Mouse (Mus musculus): ENCODE data around the gene Dag1.
"Not testable (repeated sequence)": the region's sequence is repeated elsewhere in the genome, so short reads cannot be mapped to it uniquely, and the experiment has no call there.

The Dag1 gene

DNA sequence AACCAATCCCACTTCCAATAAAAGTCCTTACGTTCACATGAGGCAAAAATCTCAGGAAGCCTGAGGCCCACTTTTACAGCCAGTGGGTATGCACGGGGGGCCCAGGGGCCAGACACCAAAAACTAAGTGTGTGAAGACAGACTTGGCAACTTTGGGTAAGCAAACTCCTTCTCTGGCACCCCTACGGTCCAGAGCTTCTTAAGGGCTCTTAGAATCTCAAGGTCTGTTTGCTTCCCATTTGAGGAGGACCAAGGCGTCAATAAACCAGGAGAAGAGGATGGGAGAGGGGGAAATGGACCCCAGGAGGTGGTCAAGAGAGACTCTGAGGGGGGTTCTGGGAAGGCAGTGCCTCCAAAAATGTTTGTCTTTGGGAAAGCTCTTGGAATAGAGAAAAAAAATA lies 9.7 kb upstream of the Dag1 start:
- no peak for DNase-seq

DNA sequence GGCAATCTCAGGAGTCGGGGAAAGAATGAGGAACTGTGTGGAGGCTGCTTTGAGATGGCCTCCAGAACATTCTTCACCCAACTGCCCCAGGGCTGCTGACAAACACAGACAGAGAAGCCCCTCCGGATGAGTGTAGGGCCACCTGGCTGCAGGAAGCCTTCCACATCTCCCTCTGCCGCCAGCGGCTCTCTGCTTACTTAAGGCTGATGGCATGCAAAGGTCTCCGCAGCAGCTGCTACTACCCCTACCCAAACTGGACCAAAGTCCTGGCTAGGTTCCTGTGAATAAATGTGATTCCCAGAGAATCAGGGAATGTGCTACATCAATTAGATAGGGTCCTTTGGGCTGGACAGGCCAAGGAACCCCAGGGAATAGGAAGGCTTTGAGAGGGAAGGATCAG lies 8.9 kb upstream of the Dag1 start:
- DNase-seq: no peak

GRCm38 (mm10) chr9:108271941-108272340 lies 8.2 kb upstream of the Dag1 start:
- DNase-seq: no peak

DNA sequence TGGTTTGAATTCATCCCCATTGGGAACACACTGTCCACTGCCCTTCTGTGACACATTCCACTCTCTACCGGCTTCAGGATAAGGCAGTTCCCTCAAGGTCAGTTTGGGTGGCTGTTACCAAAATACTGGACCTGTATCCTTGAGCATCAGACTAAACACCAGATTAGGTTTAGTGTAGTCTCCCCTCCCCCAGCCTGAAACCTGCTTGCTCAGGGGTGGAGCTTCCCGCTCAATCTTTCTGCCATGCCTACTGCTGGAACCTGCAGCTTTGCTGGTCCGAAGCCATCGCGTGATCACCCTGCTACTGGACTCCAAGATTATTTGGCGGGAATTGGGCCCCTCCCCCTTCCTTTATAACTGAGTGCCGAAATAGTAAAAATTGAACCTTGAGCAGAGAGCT lies 4.9 kb upstream of the Dag1 start:
- not testable (repeated sequence) for DNase-seq

DNA sequence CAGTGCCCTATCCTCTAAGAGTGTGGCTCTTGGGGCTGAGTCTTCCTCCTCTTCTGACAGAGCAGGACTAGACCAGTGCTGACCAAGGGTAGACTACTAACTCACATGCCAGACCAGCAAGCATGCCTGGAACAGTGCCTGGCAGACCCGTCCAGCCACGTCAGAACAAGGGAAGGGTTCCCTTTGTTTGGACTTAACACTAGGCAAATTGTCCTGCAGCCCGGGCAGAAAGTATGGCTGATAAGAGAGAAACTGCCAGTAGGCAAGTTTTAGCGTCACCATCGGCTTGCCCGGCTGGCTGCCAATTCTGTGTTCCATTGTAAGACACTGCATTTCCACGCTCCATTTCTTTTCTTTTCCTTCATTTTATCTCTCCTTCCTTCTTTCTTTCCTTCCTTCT lies 3.9 kb upstream of the Dag1 start:
- DNase-seq: no peak

DNA sequence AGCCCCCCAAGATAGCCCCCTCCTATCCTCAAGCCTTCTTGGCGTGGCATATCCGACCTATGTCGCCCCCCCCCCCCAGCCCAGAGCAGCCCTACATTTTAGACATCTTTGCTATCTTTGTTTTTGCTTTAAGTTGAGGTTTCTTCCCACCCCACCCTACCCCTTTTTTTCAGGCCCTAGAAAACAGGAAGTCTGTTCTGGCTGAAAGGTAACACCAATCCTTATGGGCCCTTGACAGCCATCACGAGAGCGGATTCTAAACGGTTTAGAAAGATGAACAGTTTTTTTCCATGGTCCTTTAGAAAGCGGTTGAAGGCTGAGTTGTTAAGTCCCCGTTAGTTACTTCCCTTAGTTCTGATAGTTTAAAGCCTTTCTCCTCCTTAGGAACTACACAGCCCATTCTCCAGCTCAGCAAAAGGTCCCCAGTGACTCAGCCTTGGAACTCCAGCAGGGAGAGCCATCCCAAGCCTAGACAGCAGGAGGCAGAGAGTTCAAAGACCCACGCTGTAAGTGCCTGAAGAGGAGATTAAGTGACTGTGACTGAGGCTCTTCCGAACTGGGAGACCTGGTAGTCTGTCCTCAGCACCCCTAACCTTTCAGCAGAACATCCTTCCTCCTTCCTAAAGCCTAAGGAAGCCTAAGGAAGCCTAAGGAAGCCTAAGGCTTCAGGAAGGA lies 2.6 kb upstream of the Dag1 start:
- DNase-seq: no peak

- peak; percentile 29 to 35 for DNase-seq
Measured at GRCm38 (mm10) chr9:108264191-108264921, 598 bp upstream of the Dag1 start.

DNA sequence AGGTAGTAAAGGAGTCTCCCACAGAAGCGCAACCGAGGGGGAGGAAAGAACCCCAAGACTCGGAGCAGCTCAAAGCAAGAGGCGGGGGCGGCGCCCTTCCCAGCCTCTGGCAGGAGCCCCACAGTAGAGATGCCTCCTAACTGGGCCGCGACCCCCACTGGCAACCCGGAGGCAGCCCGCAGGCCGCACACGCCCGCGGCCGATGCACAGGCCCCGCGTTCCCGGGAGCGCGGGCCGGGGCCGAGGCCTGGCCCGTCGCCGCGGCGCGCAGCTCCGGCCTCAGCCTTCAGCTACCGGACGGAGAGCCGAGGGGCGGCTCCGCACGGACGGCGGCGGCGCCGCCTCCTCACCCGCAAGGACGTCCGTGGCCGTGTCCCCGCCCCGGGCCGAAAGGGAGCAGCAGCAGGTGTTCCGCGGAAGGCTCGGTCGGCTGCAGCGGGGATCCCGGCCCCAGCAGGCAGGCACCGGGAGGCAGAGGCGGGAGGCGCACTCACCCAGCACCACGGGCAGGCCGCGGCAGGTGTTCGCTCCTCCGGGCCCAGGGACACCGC lies 552 bp downstream of the Dag1 start:
- DNase-seq: no peak

GRCm38 (mm10) chr9:108262494-108263049 lies 1.2 kb downstream of the Dag1 start:
- DNase-seq: no peak

GRCm38 (mm10) chr9:108261865-108262264 lies 1.9 kb downstream of the Dag1 start:
- no peak for DNase-seq

GRCm38 (mm10) chr9:108260526-108260925 lies 3.2 kb downstream of the Dag1 start:
- DNase-seq: no peak

GRCm38 (mm10) chr9:108252766-108253165 lies 11.0 kb downstream of the Dag1 start:
- no peak for DNase-seq

- DNase-seq: no peak
Measured at GRCm38 (mm10) chr9:108251877-108252276, 11.9 kb downstream of the Dag1 start.

GRCm38 (mm10) chr9:108248957-108249356 lies 14.8 kb downstream of the Dag1 start:
- no peak for DNase-seq

GRCm38 (mm10) chr9:108244984-108245383 lies 18.8 kb downstream of the Dag1 start:
- DNase-seq: no peak

DNA sequence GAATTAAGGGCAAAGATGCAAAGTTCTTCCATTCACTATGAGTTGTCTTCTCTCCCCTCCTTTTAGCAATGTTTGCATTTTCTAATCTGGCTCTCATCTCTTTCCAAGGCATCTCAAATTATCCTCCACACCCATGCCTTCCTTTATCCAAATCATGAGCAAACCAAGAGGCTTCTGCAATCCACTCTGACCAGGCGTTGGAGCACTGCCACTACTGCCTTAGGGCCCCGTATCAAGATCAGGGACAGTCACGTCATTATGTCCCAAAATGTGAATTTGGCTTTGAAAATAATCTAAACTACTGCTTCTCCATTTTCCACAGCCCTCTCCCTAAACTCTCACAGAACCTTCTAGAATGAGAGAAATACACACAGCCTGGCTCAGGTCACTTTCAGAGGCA lies 19.2 kb downstream of the Dag1 start:
- no peak for DNase-seq

GRCm38 (mm10) chr9:108239951-108240350 lies 23.8 kb downstream of the Dag1 start:
- DNase-seq: no peak

GRCm38 (mm10) chr9:108238831-108239230 lies 24.9 kb downstream of the Dag1 start:
- DNase-seq: no peak

- no peak for DNase-seq
Measured at GRCm38 (mm10) chr9:108238402-108238801, 25.4 kb downstream of the Dag1 start.

- DNase-seq: no peak
Measured at GRCm38 (mm10) chr9:108234682-108235081, 29.1 kb downstream of the Dag1 start.

DNA sequence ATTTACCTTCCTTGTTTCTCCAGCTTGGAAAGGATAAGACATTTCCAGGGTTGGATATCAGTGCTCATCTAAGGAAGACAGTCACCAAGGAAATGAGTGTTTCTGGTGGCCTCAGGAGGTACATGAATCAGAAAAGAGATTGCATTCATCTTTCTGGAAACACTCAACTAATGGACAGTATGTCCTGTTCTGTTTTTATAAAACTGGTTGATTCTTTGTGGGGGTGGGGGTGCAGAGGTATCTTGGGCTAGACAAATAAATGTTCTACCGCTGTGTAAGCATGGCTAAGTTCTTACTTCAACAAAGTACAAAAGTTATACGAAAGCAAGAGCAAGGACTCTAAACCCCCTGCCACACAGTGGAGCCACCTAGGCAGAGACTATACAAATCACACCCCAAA lies 30.9 kb downstream of the Dag1 start:
- DNase-seq: no peak

DNA sequence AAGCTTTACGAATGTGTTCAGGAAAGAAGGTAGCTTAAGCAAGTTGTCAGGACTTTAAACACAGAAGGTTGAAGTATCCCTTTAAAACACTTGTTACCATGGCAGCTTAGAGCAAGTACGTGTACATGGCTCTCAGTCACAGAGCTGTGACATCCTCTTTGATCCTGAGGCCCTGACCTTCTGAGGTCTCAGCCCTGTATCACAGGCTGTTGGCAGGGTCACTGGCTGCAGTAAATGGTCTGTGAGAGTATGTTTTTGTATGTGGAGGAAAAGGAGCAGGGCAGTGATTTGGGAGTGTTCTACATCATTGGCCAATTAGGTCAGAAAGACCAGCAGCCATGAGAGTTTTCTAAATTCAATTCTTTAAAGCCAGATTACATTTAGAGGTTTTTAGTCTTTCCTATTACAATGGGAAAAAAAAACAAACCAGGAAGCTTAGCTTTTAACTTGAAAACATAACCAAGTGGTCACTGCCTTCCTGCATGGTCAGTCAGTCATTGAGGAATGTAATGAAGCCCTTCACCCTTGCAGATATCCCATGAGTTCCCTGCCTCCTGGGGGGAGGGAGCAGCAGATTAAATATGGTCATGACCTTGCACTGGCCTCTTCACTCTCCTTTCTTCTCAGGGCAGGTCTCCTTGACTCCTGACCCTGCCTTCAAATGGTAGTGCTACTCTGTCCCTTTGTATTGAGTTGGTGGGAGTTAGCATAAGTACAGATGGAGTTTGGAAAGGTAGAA lies 35.7 kb downstream of the Dag1 start:
- DNase-seq: no peak

- no peak for DNase-seq
Measured at GRCm38 (mm10) chr9:108225166-108225565, 38.6 kb downstream of the Dag1 start.
